Mouse (Mus musculus): Measurements from ENCODE around the gene Tnfrsf12a.

Gene Tnfrsf12a

DNA sequence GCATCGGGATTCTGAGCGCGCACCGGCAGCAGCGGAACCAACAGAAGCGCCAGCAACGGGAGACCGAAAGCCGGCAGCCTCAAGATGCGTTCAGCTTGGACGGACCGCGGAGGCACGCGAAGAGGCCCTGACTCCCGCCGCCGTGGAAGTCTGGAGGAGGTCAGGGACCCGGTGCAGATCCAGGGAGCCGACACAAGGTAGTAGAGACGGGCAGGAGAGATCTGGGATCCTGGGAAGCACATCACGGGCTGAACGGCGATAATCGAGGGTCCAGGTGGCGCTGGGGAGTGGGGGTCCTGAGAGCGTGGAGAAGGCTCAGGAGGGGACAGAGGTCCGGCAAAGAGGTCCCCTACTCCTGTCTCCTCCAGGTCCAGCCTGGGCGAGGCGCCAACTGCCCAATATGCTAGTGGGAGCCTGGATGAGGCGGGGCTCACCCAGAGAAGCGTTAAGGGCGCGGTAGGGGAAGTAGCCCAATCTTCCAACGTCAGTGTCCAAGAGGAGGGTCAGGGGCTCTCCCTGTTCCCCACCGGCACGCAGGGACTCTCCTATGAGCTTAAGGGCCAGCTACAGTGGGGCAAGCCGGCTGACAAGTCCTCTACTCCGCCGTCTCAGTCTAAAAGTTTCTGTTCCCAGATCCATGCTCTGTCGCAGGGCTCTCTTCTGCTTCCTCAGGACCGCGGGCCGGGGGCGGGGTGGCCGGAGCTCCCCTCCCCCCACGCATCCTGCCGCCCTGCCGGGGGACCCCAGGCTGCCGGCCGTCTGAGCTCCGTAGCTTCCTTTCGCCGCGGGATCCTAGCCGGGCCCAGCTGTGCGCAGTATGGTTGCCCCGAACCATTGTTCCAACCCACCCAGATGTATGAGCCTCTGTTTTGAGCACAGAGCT lies 32.4 kb downstream of the Tnfrsf12a start, which contains the start of gene Mmp25:
TSS of gene Mmp25 (minus strand) at position 665 of the 883 bp plus-strand sequence.
- DNase-seq, result no peak

DNA sequence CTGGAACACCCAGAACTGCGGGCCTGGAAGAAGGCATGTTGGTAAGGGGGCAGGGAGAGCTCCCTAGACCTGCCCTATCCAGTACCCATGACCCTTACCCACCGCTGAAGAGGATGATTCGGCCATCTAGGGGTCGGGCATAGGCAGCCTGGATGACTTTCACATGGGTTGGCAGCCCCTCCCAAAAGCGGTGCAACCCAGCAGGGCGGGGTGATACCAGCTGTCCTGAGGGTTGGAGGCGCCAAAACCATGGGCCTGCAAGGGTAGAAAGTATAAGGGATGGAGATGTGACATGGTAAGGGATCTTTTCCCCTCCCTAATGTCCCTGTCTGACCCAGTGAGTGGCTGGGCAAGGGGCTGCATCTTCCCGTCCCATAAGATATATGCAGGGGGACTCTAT lies 46.0 kb downstream of the Tnfrsf12a start:
- no peak for DNase-seq

DNA sequence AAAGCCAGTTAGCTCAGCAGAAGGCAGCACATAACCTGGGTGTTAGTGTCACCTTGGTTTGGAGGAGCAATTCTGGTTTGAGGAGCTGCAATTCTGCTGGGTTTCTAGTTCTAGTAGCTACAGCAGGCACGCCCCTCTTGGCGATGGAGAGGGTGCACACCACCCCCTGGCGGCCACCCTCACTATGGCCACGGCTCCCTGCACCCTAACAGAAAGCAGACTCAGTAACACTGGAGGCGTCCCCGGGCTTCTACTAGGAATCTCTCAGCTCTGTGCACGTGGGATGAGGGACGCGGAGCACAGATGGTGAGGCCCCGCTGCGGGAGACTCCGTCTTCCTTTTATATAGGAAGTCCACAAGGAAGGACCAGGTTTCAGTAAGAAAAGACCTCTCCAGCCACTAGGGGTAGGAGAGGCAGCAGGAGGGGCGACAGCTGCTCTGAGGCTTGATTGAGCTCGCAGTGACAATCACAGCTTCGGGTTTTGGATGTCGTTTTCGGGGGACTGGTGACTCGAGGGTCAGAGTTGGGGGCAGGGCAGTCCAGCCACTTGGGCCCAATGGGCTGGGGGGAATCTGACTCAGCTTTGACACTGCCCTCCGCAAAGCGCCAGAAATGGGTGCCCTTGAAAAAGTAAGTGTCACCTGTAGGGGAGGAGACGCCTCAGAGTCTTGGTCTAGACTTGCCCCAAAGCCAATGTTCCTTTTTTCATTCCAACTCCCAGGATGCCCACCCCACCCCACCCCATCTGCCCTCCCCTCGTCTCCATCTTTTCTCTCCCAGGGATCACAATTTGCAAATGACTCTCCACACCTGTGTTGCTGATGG lies 46.9 kb downstream of the Tnfrsf12a start:
- peak; percentile 52 to 53 for DNase-seq

DNA sequence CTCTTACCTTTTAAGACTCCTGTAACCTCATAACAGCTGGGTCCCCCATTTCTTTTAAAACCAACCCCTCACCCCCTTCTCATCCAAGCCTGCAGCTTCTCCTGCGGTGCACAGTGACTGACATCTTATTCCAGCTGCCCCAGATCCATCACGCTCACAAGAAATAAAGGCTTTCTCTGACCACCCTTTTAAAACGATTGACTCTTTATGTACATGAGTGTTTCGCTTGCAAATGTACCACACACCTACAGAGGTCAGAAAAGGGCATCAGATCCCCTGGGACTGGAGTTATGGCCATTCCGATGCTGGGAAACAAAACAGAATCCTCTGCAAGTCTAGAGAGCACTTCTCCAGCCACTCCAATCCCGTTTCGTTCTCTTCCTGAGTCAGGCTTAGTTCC lies 49.5 kb downstream of the Tnfrsf12a start:
- no peak for DNase-seq
